Mouse (Mus musculus) thymus, postnatal 25 days (tissue): ENCODE results near the gene Zbtb45.

Experiments used
- DNase-seq: peaks from one replicate; pipeline ENCODE4 v3.0.0; 2022

The Zbtb45 gene

GRCm38 (mm10) chr7:13010005-13010908, at the start of gene Zbtb45:
Zbtb45 (minus strand) TSS chr7:13010034.
- DNase-seq, result no peak

GRCm38 (mm10) chr7:13059536-13059935, 49.7 kb upstream of the Zbtb45 start:
- DNase-seq, result no peak

DNA sequence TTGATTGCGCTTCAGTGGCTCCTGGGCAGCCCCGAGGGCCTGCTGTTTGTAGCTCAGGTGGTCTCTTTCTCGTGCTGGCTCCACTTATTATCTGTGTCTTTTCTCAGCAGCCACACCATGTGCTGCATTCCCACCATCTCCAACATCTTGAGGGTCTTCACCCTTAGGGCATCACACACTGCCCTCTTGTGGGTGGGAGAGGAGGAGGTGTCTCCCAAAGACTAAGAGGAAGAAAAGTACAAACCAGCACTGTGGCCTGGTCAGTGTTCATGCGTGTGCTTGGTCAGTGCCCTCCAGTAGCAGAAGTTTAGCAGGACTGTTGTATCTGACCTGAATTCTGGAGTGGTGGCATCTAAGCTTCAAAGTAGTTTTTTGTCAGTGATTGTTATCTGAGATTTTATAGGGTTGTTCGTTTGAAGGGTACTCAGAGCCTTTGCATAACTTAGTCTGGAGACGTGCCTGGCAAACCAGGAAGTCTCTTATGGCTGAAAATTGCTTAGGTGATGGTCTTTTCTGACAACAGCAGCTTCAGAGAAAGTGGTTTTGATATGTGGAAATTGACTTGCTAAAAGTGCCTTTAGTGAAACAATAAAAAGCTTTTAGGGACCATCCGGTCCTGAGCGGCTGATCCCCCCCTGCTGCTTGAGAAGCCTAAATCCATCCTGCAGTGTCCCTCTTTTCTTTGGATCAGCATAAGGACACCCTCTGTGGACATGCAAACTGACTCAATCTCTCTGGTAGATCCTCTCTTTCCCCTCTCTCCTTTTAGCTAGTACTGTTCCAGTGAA, 47.3 kb upstream of the Zbtb45 start:
- DNase-seq, result no peak

- peak; percentile 92 for DNase-seq
These were observed 44.6 kb upstream of the Zbtb45 start, which contains the start of gene Mzf1 for GRCm38 (mm10) chr7:13054287-13055010. Mzf1 (minus strand) TSS chr7:13054764.

GRCm38 (mm10) chr7:13053961-13054286, 44.1 kb upstream of the Zbtb45 start:
- DNase-seq, result no peak

- DNase-seq, result no peak
These were observed 43.7 kb upstream of the Zbtb45 start for GRCm38 (mm10) chr7:13053501-13053900.

DNA sequence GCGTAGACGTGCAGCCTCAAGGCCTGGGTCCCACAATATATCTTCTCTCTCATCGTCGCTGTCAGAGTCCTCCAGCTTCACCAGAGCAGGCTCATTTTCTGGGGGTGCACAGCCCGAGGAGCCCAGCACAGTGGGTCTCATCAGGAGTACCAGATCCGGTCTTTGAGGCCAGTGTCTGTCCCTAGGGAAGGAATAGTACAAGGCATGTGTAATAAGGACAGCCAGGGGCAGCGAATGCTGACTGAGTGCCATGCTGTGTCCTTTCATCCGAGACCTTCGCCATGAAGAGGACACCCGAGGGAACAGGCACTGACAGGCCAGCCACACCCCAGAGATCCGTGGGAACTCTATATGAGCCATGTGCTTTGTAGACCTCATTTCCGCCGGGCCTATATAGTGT, 43.2 kb upstream of the Zbtb45 start:
- DNase-seq, result no peak

- peak; percentile 72 for DNase-seq
These were observed 36.2 kb upstream of the Zbtb45 start for GRCm38 (mm10) chr7:13046084-13046483.

DNA sequence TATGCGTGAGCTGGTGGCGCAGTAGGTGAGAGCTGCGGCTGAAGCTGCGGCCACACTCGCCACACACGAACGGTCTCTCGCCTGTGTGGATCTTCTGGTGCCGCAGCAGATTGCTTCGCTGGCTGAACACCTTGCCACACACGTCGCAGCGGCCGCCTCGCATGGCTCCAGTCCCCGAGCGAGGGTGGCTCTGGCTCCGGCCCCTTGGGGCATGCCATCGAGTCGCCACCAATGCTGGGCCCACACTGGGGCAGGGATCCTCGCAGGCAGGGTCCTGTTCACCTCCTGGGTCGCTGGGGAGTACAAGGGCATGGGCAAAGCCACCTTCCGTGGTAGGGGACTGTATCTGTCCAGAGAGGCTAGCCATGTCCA, 34.4 kb upstream of the Zbtb45 start:
- DNase-seq, result no peak

DNA sequence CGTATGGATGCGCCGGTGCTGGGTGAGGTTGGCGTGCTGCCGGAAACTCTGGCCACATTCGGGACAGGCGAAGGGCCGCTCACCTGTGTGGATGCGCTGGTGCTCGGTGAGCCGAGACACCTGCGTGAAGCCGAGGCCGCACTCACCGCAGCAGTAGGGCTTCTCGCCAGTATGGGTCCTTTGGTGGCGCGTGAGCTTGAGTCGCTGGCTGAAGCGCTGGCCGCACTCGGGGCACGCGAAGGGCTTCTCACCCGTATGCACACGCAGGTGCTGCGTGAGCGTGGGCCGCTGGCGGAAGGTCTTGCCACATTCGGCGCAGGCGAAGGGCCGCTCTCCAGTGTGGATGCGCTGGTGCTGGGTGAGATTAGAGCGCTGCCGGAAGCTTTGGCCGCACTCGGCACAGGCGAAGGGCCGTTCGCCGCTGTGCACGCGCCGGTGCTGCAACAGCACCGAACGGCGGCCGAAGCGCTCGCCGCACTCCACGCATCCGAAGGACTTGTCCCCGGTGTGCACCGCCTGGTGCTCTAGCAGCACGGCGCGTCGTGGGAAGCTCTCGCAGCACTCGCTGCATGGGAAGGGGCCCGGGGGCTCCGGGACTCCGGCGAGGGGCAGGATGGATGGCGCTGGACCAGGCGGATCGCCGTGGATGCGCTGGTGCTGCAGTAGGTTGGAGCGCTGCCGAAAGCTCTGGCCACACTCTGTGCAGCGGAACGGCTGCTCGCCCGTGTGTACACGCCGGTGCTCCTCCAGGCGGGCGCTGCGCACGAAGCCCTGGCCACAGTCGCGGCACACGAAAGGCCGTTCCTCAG, 33.8 kb upstream of the Zbtb45 start:
- DNase-seq, result no peak

DNA sequence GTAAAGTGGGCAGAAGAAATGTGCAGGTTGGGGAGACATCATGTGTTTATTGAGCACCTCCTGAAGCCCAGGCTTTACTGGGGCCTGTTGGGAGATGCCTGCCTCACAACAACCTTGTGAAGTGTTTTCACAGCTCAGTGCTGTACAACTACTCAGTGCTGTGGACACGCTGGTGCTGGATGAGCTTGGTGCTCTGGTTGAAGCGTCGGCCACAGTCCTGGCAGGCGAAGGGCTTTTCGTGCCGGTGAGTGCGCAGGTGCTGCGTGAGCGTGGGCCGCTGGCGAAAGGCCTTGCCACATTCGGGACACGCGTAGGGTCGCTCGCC, 33.2 kb upstream of the Zbtb45 start:
- DNase-seq, result no peak

DNA sequence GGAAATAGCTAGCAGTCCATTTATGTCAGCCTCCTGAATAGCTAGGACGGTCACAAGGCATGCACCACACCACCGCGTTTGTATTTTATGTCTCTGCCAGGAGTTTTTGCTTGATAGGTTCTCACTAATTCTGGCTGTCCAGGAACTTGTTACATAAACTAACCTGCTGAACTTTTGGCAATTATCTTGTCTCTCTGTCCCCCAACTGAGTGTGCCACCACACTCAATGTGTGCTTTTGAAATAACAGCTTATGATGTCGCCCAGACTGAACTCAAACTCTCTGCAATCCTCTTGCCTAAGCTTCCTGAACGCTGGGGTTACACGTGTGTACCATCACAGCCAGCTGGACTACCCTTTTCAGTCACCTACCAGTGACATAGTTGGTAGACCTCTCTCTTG, 32.7 kb upstream of the Zbtb45 start:
- no peak for DNase-seq

DNA sequence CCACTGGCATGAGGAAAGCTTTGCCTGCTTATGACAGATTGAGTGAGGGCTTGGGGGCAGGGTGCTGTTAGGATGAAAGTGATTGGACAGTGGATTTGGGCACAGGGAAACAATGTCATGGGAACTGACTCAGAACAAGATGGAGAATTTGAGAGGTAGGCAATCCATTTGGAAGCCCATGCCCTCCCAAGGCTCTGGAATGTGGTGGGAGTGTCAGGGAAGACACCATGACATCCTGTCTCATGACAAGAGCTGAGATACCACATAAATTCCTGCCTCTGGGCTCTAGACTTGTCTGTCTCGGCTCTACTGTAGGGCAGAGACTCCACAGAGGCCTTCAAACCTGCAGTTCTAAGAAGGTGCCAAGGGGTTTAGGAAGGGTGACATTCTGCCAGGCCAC, 31.4 kb upstream of the Zbtb45 start:
- no peak for DNase-seq

- no peak for DNase-seq
These were observed 29.3 kb upstream of the Zbtb45 start for GRCm38 (mm10) chr7:13039181-13039580.

GRCm38 (mm10) chr7:13038621-13039169, 28.9 kb upstream of the Zbtb45 start:
- no peak for DNase-seq

GRCm38 (mm10) chr7:13037901-13038555, 28.2 kb upstream of the Zbtb45 start, which contains the start of gene Ube2m:
Ube2m (minus strand) TSS chr7:13038275.
- DNase-seq, result peak; percentile 100

DNA sequence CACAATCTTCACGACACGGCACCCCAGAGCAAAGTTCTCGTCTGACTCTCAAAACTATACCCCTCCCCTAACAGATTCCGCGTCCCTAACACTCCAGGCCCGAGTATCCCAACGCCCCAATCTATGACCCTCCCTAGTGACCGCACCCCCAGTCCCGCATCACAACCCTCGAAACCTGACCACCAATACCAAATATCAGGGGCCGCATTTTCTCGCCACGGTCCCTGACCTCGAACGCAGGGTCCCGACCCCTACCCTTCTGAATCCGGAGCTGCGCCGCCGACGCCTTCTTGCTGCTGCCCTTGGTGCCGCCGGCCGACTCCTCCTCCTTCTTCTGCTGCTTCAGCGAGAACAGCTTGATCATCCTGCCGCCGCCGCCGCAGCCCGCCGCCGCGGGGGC, 27.5 kb upstream of the Zbtb45 start:
- no peak for DNase-seq

DNA sequence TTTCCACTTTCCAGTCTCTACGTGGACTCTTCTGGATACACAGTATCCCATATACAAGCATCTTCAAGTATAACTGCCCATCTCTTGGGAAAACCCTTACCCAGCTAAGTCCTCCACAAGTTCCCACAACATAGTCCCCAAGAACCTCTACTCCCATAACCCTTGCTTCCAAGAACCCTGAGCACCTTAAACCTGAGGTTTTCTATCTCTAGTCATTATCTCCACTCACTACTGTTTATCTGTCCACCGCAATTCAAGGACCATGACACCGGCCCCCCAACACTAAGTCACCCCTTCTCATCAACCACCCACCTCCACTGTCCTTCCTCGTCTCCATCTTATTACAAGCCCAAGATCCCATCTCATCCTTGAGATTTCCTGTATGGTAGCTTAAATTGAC, 27.0 kb upstream of the Zbtb45 start:
- DNase-seq, result no peak

- no peak for DNase-seq
These were observed 25.5 kb upstream of the Zbtb45 start for GRCm38 (mm10) chr7:13035211-13035855.

GRCm38 (mm10) chr7:13034148-13034977, 24.5 kb upstream of the Zbtb45 start, which contains the start of gene Chmp2a:
Chmp2a (minus strand) TSS chr7:13034807.
- DNase-seq, result peak; percentile 97
